Mouse (Mus musculus) heart, adult 2 months (tissue): ENCODE data around the gene Ahcyl2. TPM values are rescaled to one million over a fixed set of nuclear protein-coding genes. Genes with fewer than 3 reads are reported as not detected.
A peak's percentile ranks its signal among the peaks of the same experiment; 100 is the strongest.

ENCODE experiments used
- DNase-seq, 2 experiments: peaks; one replicate each; pipeline ENCODE4 v3.0.0; 2021
- H3K27ac ChIP-seq: fragments of 200-600 bp; 2 replicates; pipeline ENCODE4 v1.8.1; 2022
- H3K27me3 ChIP-seq: fragments of 200-500 bp; 2 replicates; pipeline ENCODE4 v1.6.1; 2012; ENCODE audit warnings: mild to moderate bottlenecking, low read length, inconsistent platforms, mixed read lengths; ENCODE audit not compliant: control insufficient read depth, insufficient read depth
- H3K36me3 ChIP-seq: fragments of 200-500 bp; 2 replicates; pipeline ENCODE4 v1.6.1; 2012; ENCODE audit warnings: low read length, inconsistent platforms; ENCODE audit not compliant: control insufficient read depth, insufficient read depth
- H3K4me1 ChIP-seq: fragments of 200-500 bp; 2 replicates; pipeline ENCODE4 v1.6.1; 2011; ENCODE audit warnings: low read length; ENCODE audit not compliant: control insufficient read depth, insufficient read depth
- H3K4me3 ChIP-seq: fragments of 200-600 bp; 2 replicates; pipeline ENCODE4 v1.8.1; 2022
- H3K79me2 ChIP-seq: fragments of 200-500 bp; replicated peaks from 2 replicates; pipeline ENCODE4 v1.6.1; 2012; ENCODE audit warnings: mild to moderate bottlenecking, inconsistent platforms, low read length, moderate library complexity, mixed read lengths; ENCODE audit not compliant: control insufficient read depth, insufficient read depth
- H3K9ac ChIP-seq: fragments of 200-500 bp; 2 replicates; pipeline ENCODE4 v1.6.1; 2012; ENCODE audit warnings: low read depth, mild to moderate bottlenecking, control low read depth, inconsistent platforms, low read length, mixed read lengths
- CTCF ChIP-seq: fragments of 200-600 bp; IDR thresholded peaks from 2 replicates; pipeline ENCODE4 v1.8.1; 2022; ENCODE audit warnings: antibody characterized with exemption, mild to moderate bottlenecking, moderate library complexity
- EP300 ChIP-seq: fragments of 200-500 bp; IDR thresholded peaks from 2 replicates; pipeline ENCODE4 v1.6.1; 2011; ENCODE audit warnings: low read depth, low read length, control low read depth; ENCODE audit not compliant: insufficient read depth
- POLR2A ChIP-seq: fragments of 200-500 bp; IDR thresholded peaks from 2 replicates; pipeline ENCODE4 v1.6.1; 2011; ENCODE audit warnings: mild to moderate bottlenecking, low read depth, low read length, control low read depth; ENCODE audit not compliant: insufficient read depth
- WGBS: fragments of 180-500 bp; shearing (Covaris S2); methylation state at CpG from one replicate; pipeline ENCODE4 v1.1.7; 2018; 5-methylcytosine and 5-hydroxymethylcytosine counted together
- intact Hi-C: fragments of 180-260 bp; cut with DNase I; formaldehyde crosslinking; loops from one replicate; pipeline ENCODE4 v1.15.1; 2025
- polyA plus RNA-seq: library from polyadenylated mRNA; depleted of rRNA; stranded (reverse); fragments of >200 nt; gene quantifications from 2 replicates; pipeline ENCODE4 v1.2.3, GENCODE M21; 2012
- total RNA-seq, 2 experiments: library from RNA; stranded (reverse); gene quantifications; 2 replicates each; pipeline ENCODE4 v1.2.3; 2021

Ahcyl2 gene
- total and polyA plus RNA-seq, 3 experiments, result 10.5 to 15.6 (median 14.7) TPM

- H3K27ac ChIP-seq, result no peak overlapping the region
These were observed 65.3 kb downstream of the Ahcyl2 start for GRCm38 (mm10) chr6:29833117-29833516.

GRCm38 (mm10) chr6:29833568-29834255, 65.9 kb downstream of the Ahcyl2 start:
- no peak for DNase-seq
- WGBS, result 57% methylated on average over 4 of the region's 4 CpGs
- Histone ChIP-seq H3K36me3 (no peaks in the 10 kb centered on the region), H3K4me3 (no peak overlapping the region), H3K9ac (no peak overlapping the region), H3K79me2 (no peaks in the 10 kb centered on the region; the same call in 1 of the 2 replicates), H3K27me3 (no peaks in the 10 kb centered on the region), H3K4me1 (no peaks in the 10 kb centered on the region; the same call in 1 of the 2 replicates), H3K27ac (no peak overlapping the region)
- intact Hi-C loops, result loop anchor here (5.0 kb wide), 1 partner anchor 249 kb away; no protein-coding TSS in a partner anchor
- TF ChIP-seq CTCF (peak; percentile 77), EP300 (no peak)

More at GRCm38 (mm10) chr6:29833117-29833516, 65.3 kb downstream of the Ahcyl2 start:
- 76% methylated on average over 4 of the region's 4 CpGs for WGBS
- Histone ChIP-seq H3K79me2 (no peaks in the 10 kb centered on the region; the same call in 1 of the 2 replicates), H3K4me3 (no peak overlapping the region), H3K4me1 (no peaks in the 10 kb centered on the region; the same call in 1 of the 2 replicates), H3K9ac (no peak overlapping the region), H3K27me3 (no peaks in the 10 kb centered on the region), H3K36me3 (no peaks in the 10 kb centered on the region)
- intact Hi-C loops, result loop anchor here (5.0 kb wide), 1 partner anchor 249 kb away; no protein-coding TSS in a partner anchor
- DNase-seq, result no peak
- no peak for TF ChIP-seq CTCF
- TF ChIP-seq EP300, result no peak

- no peaks in the 10 kb centered on the region for H3K27me3 ChIP-seq
- no peaks in the 10 kb centered on the region; the same call in 1 of the 2 replicates for H3K79me2 ChIP-seq
- H3K27ac ChIP-seq, result no peak overlapping the region
- H3K36me3 ChIP-seq, result no peaks in the 10 kb centered on the region
- no peak overlapping the region for H3K4me3 ChIP-seq
- intact Hi-C loops, result loop anchor here (5.0 kb wide), 1 partner anchor 522 kb away; no protein-coding TSS in a partner anchor
- DNase-seq, result no peak
- TF ChIP-seq CTCF (no peak), EP300 (no peak), POLR2A (no peak)
- no peaks in the 10 kb centered on the region; the same call in 1 of the 2 replicates for H3K4me1 ChIP-seq
- no peak overlapping the region for H3K9ac ChIP-seq
- WGBS, result 83% methylated on average over 3 of the region's 3 CpGs
These were observed 67.8 kb downstream of the Ahcyl2 start for GRCm38 (mm10) chr6:29835543-29836177.

GRCm38 (mm10) chr6:29837579-29837978, 69.8 kb downstream of the Ahcyl2 start:
- DNase-seq, result no peak
- intact Hi-C loops, result loop anchor here (5.0 kb wide), 1 partner anchor 520 kb away; no protein-coding TSS in a partner anchor
- Histone ChIP-seq H3K4me3 (no peak overlapping the region), H3K4me1 (no peaks in the 10 kb centered on the region; the same call in 1 of the 2 replicates), H3K27me3 (no peaks in the 10 kb centered on the region), H3K9ac (no peak overlapping the region), H3K27ac (no peak overlapping the region), H3K79me2 (no peaks in the 10 kb centered on the region; the same call in 1 of the 2 replicates), H3K36me3 (no peaks in the 10 kb centered on the region)
- WGBS, result 96% methylated on average over 2 of the region's 2 CpGs
- TF ChIP-seq POLR2A (no peak), EP300 (no peak), CTCF (no peak)

GRCm38 (mm10) chr6:29838531-29838930, 70.7 kb downstream of the Ahcyl2 start:
- Histone ChIP-seq H3K9ac (no peak overlapping the region), H3K79me2 (no peaks in the 10 kb centered on the region; the same call in 1 of the 2 replicates), H3K36me3 (no peaks in the 10 kb centered on the region), H3K27ac (no peak overlapping the region), H3K4me1 (no peaks in the 10 kb centered on the region; the same call in 1 of the 2 replicates), H3K27me3 (no peaks in the 10 kb centered on the region), H3K4me3 (no peak overlapping the region)
- intact Hi-C loops, result loop anchor here (5.0 kb wide), 1 partner anchor 519 kb away; no protein-coding TSS in a partner anchor
- TF ChIP-seq EP300 (no peak), CTCF (no peak), POLR2A (no peak)
- DNase-seq, result no peak
- 91% methylated on average over 3 of the region's 3 CpGs for WGBS

GRCm38 (mm10) chr6:29840008-29840407, 72.2 kb downstream of the Ahcyl2 start:
- Histone ChIP-seq H3K36me3 (no peaks in the 10 kb centered on the region), H3K9ac (no peak overlapping the region), H3K4me1 (no peaks in the 10 kb centered on the region), H3K27ac (no peak overlapping the region), H3K4me3 (no peak overlapping the region), H3K27me3 (no peaks in the 10 kb centered on the region), H3K79me2 (no peaks in the 10 kb centered on the region; the same call in 1 of the 2 replicates)
- 92% methylated on average over 1 of the region's 1 CpGs for WGBS
- intact Hi-C loops, result no loop called here
- DNase-seq, result no peak
- no peak for TF ChIP-seq EP300
- TF ChIP-seq POLR2A, result no peak
- no peak for TF ChIP-seq CTCF
